Mouse (Mus musculus) liver, embryonic 14.5 days (tissue): Measurements from ENCODE around the gene Atp6v1g1. TPM values are rescaled to one million over a fixed set of nuclear protein-coding genes. Genes with fewer than 3 reads are reported as not detected.
A peak's percentile ranks its signal among the peaks of the same experiment; 100 is the strongest.

Source experiments
- ATAC-seq: fragments of 200-750 bp; cut with Nextera tagmentation; 2 replicates; pipeline ENCODE4 v1.8.0; 2017; ENCODE audit warnings: moderate number of reproducible peaks, mild to moderate bottlenecking, moderate library complexity; ENCODE audit not compliant: insufficient read depth
- DNase-seq, 3 experiments: peaks; one replicate each; pipeline ENCODE4 v3.0.0-alpha.2; 2012 to 2013; ENCODE audit warnings: low read depth in 3 of 3, low spot score in 3 of 3
- H3K27ac ChIP-seq: fragments of 300-500 bp; sonication (generic); 2 replicates; pipeline ENCODE4 v1.5.1; 2014; ENCODE audit warnings: moderate library complexity, mild to moderate bottlenecking, control low read depth, inconsistent platforms
- H3K27me3 ChIP-seq: fragments of 300-500 bp; sonication (generic); 2 replicates; pipeline ENCODE4 v1.6.1; 2014; ENCODE audit warnings: mild to moderate bottlenecking, low read length, moderate library complexity; ENCODE audit not compliant: control insufficient read depth, insufficient read depth
- H3K36me3 ChIP-seq: fragments of 300-500 bp; sonication (generic); replicated peaks from 2 replicates; pipeline ENCODE4 v1.6.1; 2014; ENCODE audit warnings: low read depth; ENCODE audit not compliant: control insufficient read depth, insufficient read depth
- H3K4me1 ChIP-seq, 2 experiments: fragments of 200-500 bp in 1 of 2; fragments of 300-500 bp in 1 of 2; sonication (generic) in 1 of 2; replicated peaks; 2 replicates each; pipeline ENCODE4 v1.6.1; 2012 to 2014; ENCODE audit warnings: antibody characterized with exemption in 1 of 2, inconsistent platforms in 1 of 2, low read length in 1 of 2; ENCODE audit not compliant: control insufficient read depth in 2 of 2, insufficient read depth in 2 of 2
- H3K4me2 ChIP-seq: fragments of 300-500 bp; sonication (generic); 2 replicates; pipeline ENCODE4 v1.6.1; 2014; ENCODE audit warnings: low read depth, mild to moderate bottlenecking, control low read depth, moderate library complexity
- H3K4me3 ChIP-seq, 2 experiments: fragments of 200-500 bp in 1 of 2; fragments of 300-500 bp in 1 of 2; sonication (generic) in 1 of 2; 2 replicates each; pipeline ENCODE4 v1.5.1; 2012 to 2014; ENCODE audit warnings: low read depth in 2 of 2, low read length in 2 of 2, mild to moderate bottlenecking in 2 of 2, control low read depth in 1 of 2, inconsistent platforms in 1 of 2, moderate library complexity in 1 of 2; ENCODE audit not compliant: insufficient read depth in 1 of 2
- H3K9ac ChIP-seq: fragments of 300-500 bp; sonication (generic); replicated peaks from 2 replicates; pipeline ENCODE4 v1.6.1; 2014; ENCODE audit warnings: mild to moderate bottlenecking, control low read depth, moderate library complexity
- H3K9me3 ChIP-seq: fragments of 300-500 bp; sonication (generic); 2 replicates; pipeline ENCODE4 v1.6.1; 2016; ENCODE audit warnings: low read length, mixed read lengths; ENCODE audit not compliant: control insufficient read depth
- CTCF ChIP-seq: IDR thresholded peaks from 2 replicates; pipeline ENCODE4 v1.5.1; 2016; ENCODE audit warnings: antibody characterized with exemption, low read depth, control low read depth
- EP300 ChIP-seq: IDR thresholded peaks from 2 replicates; pipeline ENCODE4 v1.6.1; 2016; ENCODE audit warnings: antibody characterized with exemption, low read depth
- WGBS: fragments of 180-500 bp; shearing (Covaris S2); extraction: QIAGEN DNeasy Blood & Tissue Kit; methylation state at CpG from one replicate; pipeline ENCODE4 v1.1.7; 2014; ENCODE audit not compliant: insufficient replicate concordance; 5-methylcytosine and 5-hydroxymethylcytosine counted together
- polyA plus RNA-seq, 2 experiments: library from polyadenylated mRNA; depleted of rRNA in 1 of 2; stranded (reverse) in 1 of 2; unstranded in 1 of 2; fragments of >200 nt; fragmentation: Nextera tagmentation in 1 of 2; extraction: Ambion mirVana in 1 of 2; gene quantifications; 2 replicates each; pipeline versions ENCODE4 v1.2.1 to v1.2.3; 2012 to 2014

The Atp6v1g1 gene
- polyA plus RNA-seq, 2 experiments, result 42.6 to 117 TPM

- ATAC-seq (no peak), DNase-seq (no peak)
- Histone ChIP-seq H3K4me1 (peaks cover 7 to 26% of the 10 kb centered on the region in 2 experiments), H3K9me3 (no peaks in the 10 kb centered on the region), H3K36me3 (no peaks in the 10 kb centered on the region), H3K4me3 (no peak overlapping the region), H3K4me2 (peak overlapping the region; percentile 37), H3K9ac (no peak overlapping the region), H3K27me3 (no peaks in the 10 kb centered on the region), H3K27ac (no peak overlapping the region)
- TF ChIP-seq EP300 (no peak), CTCF (no peak)
- 26% methylated on average over 7 of the region's 7 CpGs for WGBS
Observed at GRCm38 (mm10) chr4:63561861-63562675, 17.5 kb downstream of the Atp6v1g1 start.

GRCm38 (mm10) chr4:63562742-63563141 lies 18.2 kb downstream of the Atp6v1g1 start:
- Histone ChIP-seq H3K4me3 (no peak overlapping the region), H3K27ac (no peak overlapping the region)
- 62% methylated on average over 4 of the region's 4 CpGs for WGBS

GRCm38 (mm10) chr4:63567712-63568390 lies 23.3 kb downstream of the Atp6v1g1 start:
- WGBS, result 70% methylated on average over 8 of the region's 10 CpGs
- ATAC-seq, result no peak
- DNase-seq, result no peak

More at GRCm38 (mm10) chr4:63562742-63563141, 18.2 kb downstream of the Atp6v1g1 start:
- DNase-seq, result no peak
- H3K9me3 ChIP-seq, result no peaks in the 10 kb centered on the region
- TF ChIP-seq EP300, result no peak
- TF ChIP-seq CTCF, result peak; percentile 42
- ATAC-seq, result no peak
- no peak overlapping the region; the same call in 1 of the 2 replicates for H3K4me2 ChIP-seq
- no peaks in the 10 kb centered on the region for H3K36me3 ChIP-seq
- no peaks in the 10 kb centered on the region for H3K27me3 ChIP-seq
- H3K4me1 ChIP-seq, result peaks cover 3 to 20% of the 10 kb centered on the region in 2 experiments
- H3K9ac ChIP-seq, result no peak overlapping the region

DNA sequence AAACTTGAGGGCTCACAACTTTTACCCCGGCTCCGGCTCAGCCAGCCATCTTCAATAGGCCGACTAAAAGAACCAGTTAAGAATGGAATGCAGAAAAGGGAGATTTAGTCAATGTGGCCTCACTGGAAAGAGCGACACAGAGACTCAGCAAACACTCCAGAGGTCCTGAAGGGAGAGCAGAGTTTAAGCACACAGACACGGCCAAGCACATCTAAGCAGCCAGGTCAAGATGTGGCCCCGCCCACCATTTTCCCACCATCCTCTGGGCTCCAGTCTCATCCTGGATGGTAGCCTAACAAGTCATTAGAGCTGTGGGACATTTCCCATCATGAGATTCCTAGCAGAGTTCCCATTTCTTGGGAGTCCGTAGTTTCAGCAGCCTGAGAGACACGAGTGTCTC lies 24.8 kb downstream of the Atp6v1g1 start:
- Histone ChIP-seq H3K9me3 (no peaks in the 10 kb centered on the region), H3K4me2 (no peak overlapping the region), H3K4me3 (no peak overlapping the region), H3K27ac (no peak overlapping the region), H3K9ac (no peak overlapping the region), H3K36me3 (no peaks in the 10 kb centered on the region), H3K27me3 (no peaks in the 10 kb centered on the region), H3K4me1 (no peaks in the 10 kb centered on the region)
- 68% methylated on average over 8 of the region's 8 CpGs for WGBS
- TF ChIP-seq EP300, result no peak
- no peak for TF ChIP-seq CTCF
- DNase-seq, result no peak
- no peak for ATAC-seq

More at GRCm38 (mm10) chr4:63567712-63568390, 23.3 kb downstream of the Atp6v1g1 start:
- H3K36me3 ChIP-seq, result no peaks in the 10 kb centered on the region
- H3K4me1 ChIP-seq, result no peaks in the 10 kb centered on the region
- no peak overlapping the region for H3K4me3 ChIP-seq
- H3K9me3 ChIP-seq, result no peaks in the 10 kb centered on the region
- no peak overlapping the region for H3K4me2 ChIP-seq
- H3K27me3 ChIP-seq, result no peaks in the 10 kb centered on the region
- no peak overlapping the region for H3K27ac ChIP-seq
- no peak overlapping the region for H3K9ac ChIP-seq
- TF ChIP-seq CTCF (no peak), EP300 (no peak)

- TF ChIP-seq CTCF, result no peak
- H3K9ac ChIP-seq, result no peak overlapping the region
- ATAC-seq, result no peak
Observed at GRCm38 (mm10) chr4:63570208-63570781, 25.7 kb downstream of the Atp6v1g1 start.

More at GRCm38 (mm10) chr4:63570208-63570781, 25.7 kb downstream of the Atp6v1g1 start:
- no peak overlapping the region for H3K4me2 ChIP-seq
- no peak overlapping the region for H3K4me3 ChIP-seq
- no peak for DNase-seq
- no peaks in the 10 kb centered on the region for H3K27me3 ChIP-seq
- H3K27ac ChIP-seq, result no peak overlapping the region
- WGBS, result 66% methylated on average over 7 of the region's 7 CpGs
- no peaks in the 10 kb centered on the region for H3K9me3 ChIP-seq
- H3K4me1 ChIP-seq, result no peaks in the 10 kb centered on the region
- H3K36me3 ChIP-seq, result no peaks in the 10 kb centered on the region
